Mouse (Mus musculus) intestine, embryonic 16.5 days (tissue): Measurements from ENCODE around the gene Lamb2. TPM values are rescaled to one million over a fixed set of nuclear protein-coding genes. Genes with fewer than 3 reads are reported as not detected.

Source experiments
- ATAC-seq: fragments of 200-750 bp; cut with Nextera tagmentation; 2 replicates; pipeline ENCODE4 v1.8.0; 2017; ENCODE audit warnings: moderate TSS enrichment, moderate library complexity
- H3K27ac ChIP-seq: fragments of 300-500 bp; sonication (generic); 2 replicates; pipeline ENCODE4 v1.5.1; 2014; ENCODE audit warnings: mild to moderate bottlenecking, low read length
- H3K27me3 ChIP-seq: fragments of 300-500 bp; sonication (generic); replicated peaks from 2 replicates; pipeline ENCODE4 v1.6.1; 2014; ENCODE audit warnings: low read length, control low read depth, mixed read lengths; ENCODE audit not compliant: control insufficient read depth, insufficient read depth
- H3K36me3 ChIP-seq: fragments of 300-500 bp; sonication (generic); 2 replicates; pipeline ENCODE4 v1.6.1; 2014; ENCODE audit warnings: low read length, control low read depth; ENCODE audit not compliant: control insufficient read depth, insufficient read depth
- H3K4me1 ChIP-seq: fragments of 300-500 bp; sonication (generic); 2 replicates; pipeline ENCODE4 v1.6.1; 2014; ENCODE audit warnings: low read length, control low read depth, mixed read lengths; ENCODE audit not compliant: control insufficient read depth, insufficient read depth
- H3K4me2 ChIP-seq: fragments of 300-500 bp; sonication (generic); 2 replicates; pipeline ENCODE4 v1.6.1; 2014; ENCODE audit warnings: low read depth, low read length, control low read depth
- H3K4me3 ChIP-seq: fragments of 300-500 bp; sonication (generic); 2 replicates; pipeline ENCODE4 v1.5.1; 2014; ENCODE audit warnings: mild to moderate bottlenecking, low read length
- H3K9ac ChIP-seq: fragments of 300-500 bp; sonication (generic); 2 replicates; pipeline ENCODE4 v1.6.1; 2014; ENCODE audit warnings: low read depth, low read length
- H3K9me3 ChIP-seq: fragments of 300-500 bp; sonication (generic); 2 replicates; pipeline ENCODE4 v1.6.1; 2016; ENCODE audit warnings: low read length, control low read depth; ENCODE audit not compliant: control insufficient read depth
- WGBS: fragments of 180-500 bp; shearing (Covaris S2); extraction: QIAGEN DNeasy Blood & Tissue Kit; methylation state at CpG from one replicate; pipeline ENCODE4 v1.1.7; 2014; 5-methylcytosine and 5-hydroxymethylcytosine counted together
- polyA plus RNA-seq: library from polyadenylated mRNA; unstranded; fragments of >200 nt; fragmentation: Nextera tagmentation; extraction: Ambion mirVana; gene quantifications from 2 replicates; pipeline ENCODE4 v1.2.1, GENCODE M21; 2015

Gene Lamb2
- 26.6 and 33.6 TPM in 2 replicates for polyA plus RNA-seq

DNA sequence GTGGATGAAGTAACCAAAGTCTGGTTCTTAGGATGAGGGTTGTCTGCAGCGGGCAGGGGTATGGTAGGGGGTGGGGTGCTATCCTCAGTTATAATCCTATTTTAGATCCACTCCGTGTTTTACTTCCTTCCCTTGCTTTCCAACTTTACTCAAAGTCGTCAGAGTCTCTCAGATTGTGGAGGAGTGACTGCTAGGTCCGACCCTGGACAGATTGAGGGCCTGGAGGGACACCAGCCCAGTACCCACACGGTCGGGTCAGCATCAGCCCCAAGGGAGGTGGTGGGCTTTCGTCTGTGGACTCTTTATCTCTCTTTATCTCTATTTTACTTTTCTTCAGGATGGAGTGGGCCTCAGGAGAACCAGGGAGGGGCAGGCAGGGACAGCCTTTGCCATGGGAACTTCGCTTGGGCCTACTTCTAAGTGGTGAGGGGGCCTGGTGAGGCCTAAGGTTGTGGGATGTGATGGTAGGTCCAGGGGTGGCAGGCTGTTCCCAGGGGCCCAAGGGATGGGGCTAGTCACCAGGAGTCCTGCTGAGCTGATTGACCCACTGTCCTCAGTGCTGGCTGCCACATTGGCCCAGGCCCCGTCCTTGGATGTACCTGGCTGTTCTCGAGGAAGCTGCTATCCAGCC, at the start of gene Lamb2:
Gene Lamb2 (plus strand): TSS at position 16 of the 631 bp plus-strand sequence.
- WGBS = 6% methylated on average over 10 of the region's 10 CpGs

GRCm38 (mm10) chr9:108431431-108432067, 48.0 kb upstream of the Lamb2 start:
- 45% methylated on average over 32 of the region's 32 CpGs for WGBS
- no peaks in the 10 kb centered on the region for H3K36me3 ChIP-seq
- H3K4me2 ChIP-seq = peak overlapping the region; percentile 48
- no peaks in the 10 kb centered on the region for H3K9me3 ChIP-seq
- no peak overlapping the region for H3K27ac ChIP-seq
- H3K9ac ChIP-seq = peak overlapping the region; percentile 49
- H3K4me1 ChIP-seq = no peaks in the 10 kb centered on the region
- 0 out of 2 replicates have a peak, but pooled peaks have one; percentile 53 for ATAC-seq
- H3K4me3 ChIP-seq = peak overlapping the region; percentile 38
- H3K27me3 ChIP-seq = no peaks in the 10 kb centered on the region

More for the DNA sequence above, at the start of gene Lamb2:
- Histone ChIP-seq H3K36me3 (peaks cover 13% of the 10 kb centered on the region), H3K27ac (peak within 1 kb of the TSS; percentile 61), H3K9ac (peak within 1 kb of the TSS; percentile 66), H3K4me2 (peak within 1 kb of the TSS; percentile 58), H3K27me3 (no peaks in the 10 kb centered on the region), H3K9me3 (no peaks in the 10 kb centered on the region), H3K4me3 (peak within 1 kb of the TSS; percentile 57), H3K4me1 (peaks cover 20% of the 10 kb centered on the region)
- peak; percentile 57 for ATAC-seq

GRCm38 (mm10) chr9:108436182-108436581, 43.4 kb upstream of the Lamb2 start, which contains the start of gene BC048562:
Gene BC048562, plus strand, starts transcription at chr9:108436482.
- WGBS = 62% methylated on average over 3 of the region's 3 CpGs
- Histone ChIP-seq H3K4me2 (no peak within 1 kb of the TSS), H3K9ac (no peak within 1 kb of the TSS), H3K4me3 (no peak within 1 kb of the TSS), H3K36me3 (no peaks in the 10 kb centered on the region), H3K27ac (no peak within 1 kb of the TSS), H3K4me1 (peaks cover 4% of the 10 kb centered on the region; the same call in 1 of the 2 replicates), H3K27me3 (no peaks in the 10 kb centered on the region), H3K9me3 (no peaks in the 10 kb centered on the region)
- ATAC-seq = no peak

GRCm38 (mm10) chr9:108439176-108439575, 40.4 kb upstream of the Lamb2 start:
- WGBS = 70% methylated on average over 6 of the region's 6 CpGs
- Histone ChIP-seq H3K4me1 (peaks cover 4% of the 10 kb centered on the region; the same call in 1 of the 2 replicates), H3K27ac (no peak overlapping the region), H3K4me3 (no peak overlapping the region), H3K9me3 (no peaks in the 10 kb centered on the region), H3K4me2 (no peak overlapping the region), H3K27me3 (no peaks in the 10 kb centered on the region), H3K36me3 (no peaks in the 10 kb centered on the region), H3K9ac (no peak overlapping the region)
- ATAC-seq = no peak

- H3K9me3 ChIP-seq = no peaks in the 10 kb centered on the region
- no peak for ATAC-seq
- peaks cover 4% of the 10 kb centered on the region; the same call in 1 of the 2 replicates for H3K4me1 ChIP-seq
- H3K9ac ChIP-seq = no peak overlapping the region; the same call in 1 of the 2 replicates
- no peak overlapping the region for H3K4me3 ChIP-seq
- 76% methylated on average over 5 of the region's 5 CpGs for WGBS
- no peaks in the 10 kb centered on the region for H3K36me3 ChIP-seq
- H3K27me3 ChIP-seq = no peaks in the 10 kb centered on the region
- no peak overlapping the region for H3K27ac ChIP-seq
- H3K4me2 ChIP-seq = no peak overlapping the region
Observed at GRCm38 (mm10) chr9:108440485-108440884, 39.1 kb upstream of the Lamb2 start.

- no peak overlapping the region for H3K27ac ChIP-seq
- no peak for ATAC-seq
- 82% methylated on average over 11 of the region's 11 CpGs for WGBS
- no peaks in the 10 kb centered on the region for H3K9me3 ChIP-seq
- H3K9ac ChIP-seq = no peak overlapping the region
- no peaks in the 10 kb centered on the region for H3K27me3 ChIP-seq
- H3K4me3 ChIP-seq = no peak overlapping the region
- peaks cover 4% of the 10 kb centered on the region; the same call in 1 of the 2 replicates for H3K4me1 ChIP-seq
- H3K36me3 ChIP-seq = no peaks in the 10 kb centered on the region
- no peak overlapping the region for H3K4me2 ChIP-seq
Observed at GRCm38 (mm10) chr9:108441236-108441919, 38.2 kb upstream of the Lamb2 start.

DNA sequence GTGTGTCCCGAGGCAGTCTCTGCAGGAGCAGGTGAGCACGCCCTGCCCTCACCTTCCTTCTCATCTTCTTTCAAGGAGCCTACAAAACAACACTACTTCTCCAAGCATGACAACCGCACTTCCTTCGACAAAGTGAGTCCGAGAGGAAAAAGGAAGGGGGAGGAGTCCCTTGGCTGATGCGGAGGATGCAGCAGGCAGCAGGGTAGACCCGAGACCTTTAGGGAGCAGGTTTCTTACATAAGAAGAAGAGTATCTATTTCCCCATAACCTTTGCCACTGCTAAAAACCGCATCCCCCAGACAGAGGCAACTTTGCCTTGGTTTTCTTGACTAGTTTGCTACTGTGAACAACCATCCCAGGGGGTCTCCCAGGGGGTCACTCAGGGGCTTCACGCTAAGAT, 34.4 kb upstream of the Lamb2 start:
- no peak overlapping the region for H3K4me3 ChIP-seq
- H3K9me3 ChIP-seq = no peaks in the 10 kb centered on the region
- no peak overlapping the region for H3K27ac ChIP-seq
- no peak overlapping the region for H3K4me2 ChIP-seq
- no peaks in the 10 kb centered on the region for H3K27me3 ChIP-seq
- WGBS = 64% methylated on average over 9 of the region's 9 CpGs
- no peaks in the 10 kb centered on the region; the same call in 1 of the 2 replicates for H3K36me3 ChIP-seq
- ATAC-seq = no peak
- no peak overlapping the region for H3K9ac ChIP-seq
- peaks cover 11% of the 10 kb centered on the region for H3K4me1 ChIP-seq

DNA sequence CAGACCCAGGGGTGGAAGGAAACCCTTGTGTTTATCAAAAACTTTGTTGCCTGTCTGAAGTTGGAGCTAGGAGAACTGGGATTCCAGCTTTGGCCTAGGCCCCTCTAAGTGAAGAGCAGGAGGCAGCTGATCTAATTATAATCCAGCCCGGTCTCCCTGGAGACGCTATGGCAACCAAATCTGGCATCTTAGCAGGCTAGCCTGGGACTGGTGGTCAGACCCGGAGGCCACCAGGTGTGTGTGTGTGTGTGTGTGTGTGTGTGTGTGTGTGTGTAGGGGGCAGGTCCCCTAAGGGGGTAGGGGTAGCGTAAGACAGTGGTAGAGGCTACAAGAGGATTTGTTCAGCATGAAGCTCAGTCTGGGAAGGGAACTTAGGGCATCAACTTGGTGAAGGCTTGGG, 29.7 kb upstream of the Lamb2 start:
- peak overlapping the region; percentile 46; the same call in 1 of the 2 replicates for H3K9ac ChIP-seq
- no peaks in the 10 kb centered on the region; the same call in 1 of the 2 replicates for H3K36me3 ChIP-seq
- peak overlapping the region; percentile 66; the same call in 1 of the 2 replicates for H3K4me3 ChIP-seq
- peak overlapping the region; percentile 98 for H3K4me2 ChIP-seq
- H3K4me1 ChIP-seq = peaks cover 30% of the 10 kb centered on the region
- ATAC-seq = no peak
- no peaks in the 10 kb centered on the region for H3K9me3 ChIP-seq
- WGBS = 54% methylated on average over 4 of the region's 4 CpGs
- H3K27me3 ChIP-seq = no peaks in the 10 kb centered on the region
- H3K27ac ChIP-seq = peak overlapping the region; percentile 54
